Mouse (Mus musculus) spleen, postnatal 36 days (tissue): Measurements from ENCODE around the gene Lrrc28.

Experiments
- DNase-seq, 2 experiments: peaks; one replicate each; pipeline ENCODE4 v3.0.0; 2022; ENCODE audit warnings: low spot score in 2 of 2, mixed read lengths in 1 of 2

The Lrrc28 gene

DNA sequence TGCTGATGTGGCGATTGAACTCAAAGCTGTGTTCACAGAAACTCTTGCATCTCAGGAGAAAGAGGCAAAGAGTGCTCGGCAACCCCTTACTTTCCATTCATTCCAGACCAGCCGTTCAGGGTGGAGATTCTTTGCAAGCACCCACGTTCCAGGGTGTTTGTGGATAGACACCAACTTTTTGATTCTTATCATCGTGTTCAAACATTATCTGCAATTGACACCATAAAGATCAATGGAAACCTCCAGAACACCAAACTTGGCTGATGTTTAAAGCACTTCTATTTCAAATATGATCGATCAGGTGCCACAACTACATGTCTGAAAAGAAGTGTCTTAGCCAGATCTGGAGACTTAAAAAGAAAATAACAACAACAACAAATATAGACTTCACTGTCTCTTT lies 51.2 kb downstream of the Lrrc28 start:
- no peak for DNase-seq

GRCm38 (mm10) chr7:67592670-67593069 lies 52.4 kb downstream of the Lrrc28 start:
- DNase-seq, result no peak

DNA sequence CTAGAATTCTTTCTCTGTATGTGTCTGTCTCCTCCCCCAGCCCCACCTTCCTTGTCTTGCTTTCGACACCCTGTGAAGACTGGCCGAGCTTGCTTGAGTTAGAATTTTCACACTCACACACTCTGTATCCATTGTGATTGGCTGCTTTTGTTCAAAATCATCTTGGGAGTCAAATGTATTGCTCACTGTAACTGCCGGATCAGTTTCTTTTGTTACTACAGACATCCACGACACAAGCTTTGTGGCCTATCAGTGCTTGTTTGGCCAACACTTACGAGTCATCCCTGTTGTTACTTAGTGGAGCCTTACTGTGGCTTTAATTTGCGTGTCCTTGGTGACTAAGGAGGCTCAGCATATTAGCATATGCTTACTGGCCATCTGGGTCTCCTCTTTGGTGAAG lies 56.3 kb downstream of the Lrrc28 start:
- no peak for DNase-seq

GRCm38 (mm10) chr7:67586479-67586878 lies 58.6 kb downstream of the Lrrc28 start:
- no peak for DNase-seq

DNA sequence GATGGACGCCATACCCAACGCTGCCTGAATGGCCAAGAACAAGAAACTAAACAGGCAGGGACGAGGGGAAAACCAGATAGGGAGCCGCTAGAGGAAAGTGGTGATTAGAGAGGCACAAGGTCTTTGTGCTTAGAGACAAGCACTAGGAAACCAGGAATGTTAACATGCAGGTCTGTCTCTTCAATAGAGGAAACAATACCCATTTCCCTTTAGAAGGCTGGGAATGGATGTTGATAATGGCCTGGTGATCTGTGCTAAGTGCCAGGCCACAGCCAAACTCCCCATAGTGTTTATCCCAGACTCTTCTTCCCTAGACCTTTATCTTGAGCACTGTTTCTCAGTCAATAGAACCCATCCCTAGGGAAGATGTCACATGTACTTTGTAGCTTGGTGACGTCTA lies 61.2 kb downstream of the Lrrc28 start:
- no peak for DNase-seq

DNA sequence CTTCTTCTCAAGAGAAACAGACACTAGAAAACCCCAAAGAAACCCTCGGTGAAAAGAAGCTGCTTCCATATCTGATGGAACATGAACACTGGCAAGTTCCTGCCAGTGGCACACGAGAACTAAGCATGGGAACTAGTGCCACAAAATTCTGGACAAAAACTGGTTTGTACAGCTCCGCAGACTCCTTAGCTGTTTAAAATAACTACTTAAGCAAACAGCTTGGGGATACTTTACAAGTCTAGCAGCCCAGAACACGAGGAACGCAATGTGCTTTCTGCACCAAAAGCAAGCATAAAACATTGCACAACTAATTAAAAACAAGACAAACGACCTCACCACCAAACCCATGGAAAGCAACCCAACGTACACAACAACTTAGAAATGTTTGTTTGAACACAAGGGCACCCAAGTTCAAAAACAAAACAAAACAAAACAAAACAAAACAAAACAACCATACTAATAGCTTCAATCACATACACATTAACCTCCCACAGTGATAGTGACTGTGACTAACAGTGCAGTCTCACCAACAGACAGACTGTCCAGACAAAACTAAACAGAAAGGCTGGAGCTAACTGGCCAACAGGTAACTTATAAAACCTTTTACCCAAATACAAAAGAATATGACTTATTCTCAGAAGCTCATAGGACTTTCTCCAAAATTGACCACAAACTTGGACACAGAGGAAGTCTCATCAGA lies 66.1 kb downstream of the Lrrc28 start:
- no peak for DNase-seq

GRCm38 (mm10) chr7:67578044-67578443 lies 67.0 kb downstream of the Lrrc28 start:
- no peak for DNase-seq

DNA sequence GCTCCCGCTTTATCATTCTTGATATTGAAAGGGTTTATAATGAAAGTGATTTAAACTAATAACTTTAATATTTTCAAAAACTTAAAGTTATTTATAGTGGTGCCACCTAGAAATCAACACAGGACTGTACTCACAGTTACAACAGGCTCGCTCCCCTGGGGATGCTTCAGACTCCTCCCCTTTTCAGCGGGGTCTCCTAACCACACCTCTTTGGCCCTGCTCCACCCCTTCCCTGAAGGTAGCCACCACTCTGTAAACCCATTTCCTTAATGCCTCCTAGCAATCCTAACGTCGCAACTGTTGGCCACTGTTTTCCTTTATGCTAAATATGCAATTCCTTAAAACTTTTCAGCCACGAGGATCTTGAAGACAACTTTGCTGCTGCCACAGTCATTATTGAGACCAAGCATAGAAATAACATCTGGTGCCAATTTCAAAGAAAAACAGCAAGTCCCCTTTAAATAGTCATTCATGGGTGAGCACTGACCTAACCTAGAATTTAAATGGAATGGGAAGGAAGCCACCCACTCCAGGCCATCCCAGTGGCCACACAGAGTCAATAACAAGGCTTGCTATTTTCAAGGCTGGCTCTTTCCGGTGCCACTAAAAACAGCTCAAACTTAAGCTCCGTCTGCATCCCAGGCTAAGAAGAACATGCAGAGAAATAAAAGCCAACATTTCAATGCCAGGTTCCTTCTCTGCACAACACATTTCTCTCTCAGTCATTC lies 78.4 kb downstream of the Lrrc28 start:
- no peak for DNase-seq

- DNase-seq, result no peak
These were observed 79.9 kb downstream of the Lrrc28 start for GRCm38 (mm10) chr7:67565132-67565531.

DNA sequence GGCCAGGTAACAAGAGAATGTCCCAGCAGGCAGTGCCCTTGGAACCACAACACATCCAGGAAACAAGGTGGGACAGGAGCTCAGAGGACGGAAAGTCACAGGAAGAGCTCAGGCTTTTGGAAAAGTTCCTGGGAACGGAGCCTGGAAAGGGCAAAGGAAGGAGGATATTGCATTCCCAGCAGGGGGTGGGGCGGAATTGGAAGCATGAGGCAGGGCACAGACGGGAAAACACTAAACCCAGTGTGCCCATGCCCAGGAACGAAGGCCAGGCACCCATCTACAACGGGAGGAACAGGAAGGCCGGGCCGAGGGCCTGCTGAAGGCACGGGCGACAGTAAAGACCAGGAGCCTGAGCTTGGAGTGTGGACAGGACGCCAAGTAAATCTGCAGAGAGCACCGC lies 82.9 kb downstream of the Lrrc28 start:
- peak in 1 of 2 experiments; percentile 11 for DNase-seq

GRCm38 (mm10) chr7:67559486-67559885 lies 85.6 kb downstream of the Lrrc28 start:
- no peak for DNase-seq

GRCm38 (mm10) chr7:67558230-67558629 lies 86.8 kb downstream of the Lrrc28 start:
- no peak for DNase-seq

DNA sequence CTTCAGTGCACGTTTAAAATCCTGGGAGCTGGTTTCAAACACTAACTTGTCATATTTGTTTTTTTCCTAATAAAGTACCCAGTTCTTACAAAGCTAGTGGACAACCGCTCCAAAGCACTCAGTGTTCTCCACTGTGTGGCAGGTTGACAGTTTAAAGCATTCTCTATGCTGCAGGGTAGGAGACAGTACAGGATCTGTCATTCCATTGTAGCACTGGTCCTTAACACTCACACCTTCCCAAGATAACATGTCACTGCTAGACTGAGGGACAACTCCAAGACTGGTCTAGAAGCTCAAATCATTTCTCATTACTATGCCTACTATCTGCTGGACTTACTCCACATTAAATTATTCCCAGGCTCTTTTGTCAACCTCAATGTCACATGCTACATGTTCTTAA lies 90.2 kb downstream of the Lrrc28 start:
- DNase-seq, result no peak

DNA sequence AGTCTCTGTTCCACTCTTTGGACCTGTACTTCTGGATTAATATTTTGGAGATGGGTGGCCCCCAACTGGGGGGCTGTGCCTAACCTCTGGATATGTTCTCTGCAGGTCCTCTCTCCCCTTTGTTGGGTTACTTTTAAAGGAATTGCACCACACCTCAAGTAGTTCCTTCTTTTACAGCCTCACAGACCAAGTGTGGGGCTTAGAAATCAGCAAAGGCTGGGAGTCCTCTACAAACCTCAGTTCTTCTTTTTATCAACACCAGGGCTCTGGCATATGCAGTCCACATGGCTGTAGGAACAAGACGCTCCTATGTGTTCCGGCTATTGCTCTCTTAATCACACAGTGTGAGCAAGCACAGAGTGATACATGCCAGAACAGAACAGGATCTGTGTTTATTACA lies 93.8 kb downstream of the Lrrc28 start:
- no peak for DNase-seq

DNA sequence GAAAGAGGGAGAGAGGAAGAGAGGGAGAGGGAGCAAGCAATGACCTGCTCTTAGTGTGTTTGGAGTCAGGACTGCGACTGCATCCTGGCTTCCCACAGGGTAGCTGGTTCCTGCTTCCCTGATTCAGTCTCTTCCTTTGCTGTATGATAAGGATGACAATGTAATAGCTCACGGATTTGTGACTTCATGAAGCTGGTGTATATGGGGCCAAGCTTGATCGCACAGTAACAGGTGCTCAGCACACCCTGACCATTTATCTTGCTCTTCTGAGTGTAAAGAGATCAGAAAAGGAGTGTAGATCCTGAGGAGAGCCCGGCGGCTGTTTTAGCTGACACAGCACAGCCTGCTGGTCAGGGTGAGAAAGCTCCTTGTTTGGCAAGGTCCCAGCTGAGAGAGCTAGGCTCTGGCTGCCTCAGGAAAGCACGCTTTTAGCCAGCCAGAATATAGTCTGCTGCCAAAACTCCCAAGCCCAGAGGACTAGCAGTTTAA lies 96.0 kb downstream of the Lrrc28 start:
- peak; percentile 23 to 35 for DNase-seq

- no peak for DNase-seq
These were observed 96.4 kb downstream of the Lrrc28 start for GRCm38 (mm10) chr7:67548599-67549041.

DNA sequence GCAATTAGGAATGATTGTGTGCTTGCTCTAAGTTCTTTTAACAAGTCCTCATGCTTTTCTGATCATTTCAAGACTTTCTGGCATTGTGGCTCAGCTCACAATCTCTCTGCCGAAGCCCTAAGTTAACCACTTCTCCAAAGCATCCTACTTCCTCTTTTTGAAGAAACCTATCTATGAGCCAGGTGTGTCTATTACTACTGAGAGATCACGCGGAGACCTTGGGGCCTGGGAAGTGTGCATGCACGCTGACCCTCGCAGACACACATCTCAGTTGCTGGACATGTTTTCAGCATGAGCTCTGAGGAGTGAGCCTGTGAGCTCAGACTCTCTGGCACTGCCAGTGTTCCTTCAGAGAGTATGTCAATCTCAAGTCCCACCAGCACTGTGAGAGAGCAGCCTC lies 98.8 kb downstream of the Lrrc28 start:
- peak; percentile 12 to 21 for DNase-seq

DNA sequence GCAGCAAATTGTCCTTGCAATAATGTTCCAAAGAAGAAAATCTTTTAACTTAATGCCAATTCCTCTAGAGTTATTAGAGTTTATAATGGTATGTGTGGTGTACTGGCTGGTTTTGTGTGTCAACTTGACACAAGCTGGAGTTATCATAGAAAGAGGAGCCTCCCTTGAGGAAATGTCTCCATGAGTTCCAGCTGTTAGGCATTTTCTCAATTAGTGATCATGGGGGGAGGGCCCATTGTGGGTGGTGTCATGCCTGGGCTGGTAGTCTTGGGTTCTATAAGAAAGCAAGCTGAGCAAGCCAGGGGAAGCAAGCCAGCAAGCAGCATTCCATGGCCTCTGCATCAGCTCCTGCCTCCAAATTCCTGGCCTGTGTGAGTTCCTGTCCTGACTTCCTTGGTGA lies 100.5 kb downstream of the Lrrc28 start:
- no peak for DNase-seq

DNA sequence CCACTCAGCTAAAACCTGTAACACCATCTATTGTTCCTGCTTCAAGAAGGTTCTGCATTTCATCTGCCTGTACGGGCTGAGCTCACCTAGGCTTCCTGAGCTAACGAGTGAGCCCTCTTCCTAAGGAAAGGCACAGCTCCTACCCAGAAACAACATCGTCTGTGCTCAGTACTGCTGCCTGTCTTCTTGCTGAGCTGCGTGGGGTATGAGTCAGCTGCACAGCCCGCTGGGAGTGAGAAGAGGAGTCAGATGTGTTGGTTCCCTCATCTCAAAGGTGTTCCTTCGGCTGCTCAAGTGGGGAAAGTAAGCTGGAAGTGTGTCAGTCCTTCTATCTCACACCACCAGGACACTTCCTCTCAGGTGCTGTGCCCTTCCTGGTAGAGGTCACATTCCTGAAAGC lies 101.4 kb downstream of the Lrrc28 start:
- no peak for DNase-seq

GRCm38 (mm10) chr7:67536588-67537372 lies 108.3 kb downstream of the Lrrc28 start:
- DNase-seq, result no peak

GRCm38 (mm10) chr7:67535941-67536340 lies 109.1 kb downstream of the Lrrc28 start:
- DNase-seq, result no peak

GRCm38 (mm10) chr7:67530981-67531380 lies 114.1 kb downstream of the Lrrc28 start:
- no peak for DNase-seq
